Comparison of ENCODE assay signal across 8 mouse cellular contexts in the genomic region with DNA sequence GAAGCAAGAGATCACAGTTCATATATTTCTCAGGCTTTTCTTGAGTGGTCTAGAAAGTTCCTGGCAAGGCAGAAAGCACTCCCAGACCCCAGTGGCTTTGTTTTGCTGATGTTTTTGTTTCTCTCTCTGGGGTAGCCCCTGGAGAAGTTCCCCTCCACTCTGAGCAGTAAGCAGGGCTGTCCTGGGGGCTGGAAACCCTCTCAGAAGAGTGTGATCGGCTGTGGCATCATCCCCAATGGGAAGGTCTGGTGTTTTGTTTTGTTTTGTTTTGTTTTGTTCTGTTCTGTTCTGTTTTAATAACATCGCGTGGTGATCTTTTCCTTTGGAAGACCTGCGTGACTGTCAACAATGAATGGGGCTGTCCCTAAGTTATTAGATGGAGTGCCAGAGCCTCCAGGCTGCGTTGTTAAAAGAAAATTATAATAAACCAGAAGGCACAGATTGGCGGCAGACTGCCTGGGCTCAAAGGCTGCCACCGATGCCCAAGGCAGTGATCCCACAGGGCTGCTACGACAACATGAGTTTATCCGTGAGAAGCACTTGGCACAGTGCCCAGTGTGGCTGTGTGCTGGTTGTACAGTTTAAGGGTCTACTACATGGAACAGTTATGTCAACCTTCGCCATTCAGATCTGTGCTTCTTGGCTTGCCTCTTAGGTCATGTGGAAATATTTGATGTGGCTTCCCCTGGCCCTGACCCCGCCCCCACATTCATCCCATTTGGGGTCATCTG. TPM values are rescaled to one million over a fixed set of nuclear protein-coding genes. Genes with fewer than 3 reads are reported as not detected.
DNase-seq lines count a peak whose midpoint lies in the region; ATAC-seq and TF ChIP-seq lines count a peak whose summit lies in the region.

No protein-coding gene starts in this region.

- TF ChIP-seq EP300 in liver, postnatal 0 days (IDR thresholded peaks at IDR 0.05; ENCODE audit: low read depth), result no peak

- peak; percentile 24 for DNase-seq in liver, postnatal 0 days
- peak; percentile 20 for DNase-seq in brain, adult 2 months (ENCODE audit: low read depth, low spot score)
- DNase-seq in forebrain, postnatal 0 days, result peak; percentile 71
- peak; percentile 44 to 68 for DNase-seq in kidney, postnatal 36 days

- no peaks in the 10 kb centered on the region for H3K9me3 ChIP-seq in liver, postnatal 0 days (ENCODE audit: low read length)
- H3K9me3 ChIP-seq in liver, embryonic 12.5 days (replicated peaks), result no peaks in the 10 kb centered on the region
- no peaks in the 10 kb centered on the region for H3K9me3 ChIP-seq in forebrain, postnatal 0 days (ENCODE audit: low read length)
- H3K9me3 ChIP-seq in intestine, embryonic 15.5 days, result no peaks in the 10 kb centered on the region

- TF ChIP-seq CTCF in liver, postnatal 0 days (IDR thresholded peaks at IDR 0.05; ENCODE audit: low read depth), result no peak
- no peak for TF ChIP-seq CTCF in forebrain, postnatal 0 days (IDR thresholded peaks at IDR 0.05; ENCODE audit: low read depth)

- H3K27me3 ChIP-seq in liver, postnatal 0 days (ENCODE audit: insufficient read depth, low read length), result no peaks in the 10 kb centered on the region
- 0 out of 2 replicates have a peak, but pooled peaks cover 12% of the 10 kb centered on the region for H3K27me3 ChIP-seq in liver, embryonic 12.5 days (replicated peaks)
- no peaks in the 10 kb centered on the region for H3K27me3 ChIP-seq in forebrain, postnatal 0 days (ENCODE audit: insufficient read depth, low read length)
- H3K27me3 ChIP-seq in intestine, embryonic 15.5 days (replicated peaks), result no peaks in the 10 kb centered on the region

- no peak for ATAC-seq in liver, postnatal 0 days
- ATAC-seq in liver, embryonic 12.5 days, result no peak
- ATAC-seq in forebrain, postnatal 0 days, result peak; percentile 82
- ATAC-seq in megakaryocyte-erythroid progenitor cell, adult 5-6 weeks (replicated peaks; ENCODE audit: low FRiP score, low TSS enrichment, poor library complexity, severe bottlenecking), result no peak
- ATAC-seq in inflammation-experienced regulatory T-cells, adult 6 months, result no peak
- ATAC-seq in intestine, embryonic 15.5 days, result no peak

- no peak overlapping the region for H3K9ac ChIP-seq in liver, postnatal 0 days (replicated peaks)
- no peak overlapping the region for H3K9ac ChIP-seq in liver, embryonic 12.5 days
- no peak overlapping the region for H3K9ac ChIP-seq in forebrain, postnatal 0 days
- no peak overlapping the region for H3K9ac ChIP-seq in intestine, embryonic 15.5 days

- peaks cover 2% of the 10 kb centered on the region for H3K4me1 ChIP-seq in liver, postnatal 0 days (ENCODE audit: insufficient read depth)
- peaks cover 13% of the 10 kb centered on the region for H3K4me1 ChIP-seq in liver, embryonic 12.5 days
- no peaks in the 10 kb centered on the region; the same call in 1 of the 2 replicates for H3K4me1 ChIP-seq in forebrain, postnatal 0 days (ENCODE audit: insufficient read depth)
- peaks cover 9% of the 10 kb centered on the region for H3K4me1 ChIP-seq in intestine, embryonic 15.5 days (replicated peaks)

- no peak overlapping the region for H3K27ac ChIP-seq in liver, postnatal 0 days (ENCODE audit: low read depth)
- no peak overlapping the region for H3K27ac ChIP-seq in liver, embryonic 12.5 days
- H3K27ac ChIP-seq in forebrain, postnatal 0 days (ENCODE audit: low read depth, low read length), result no peak overlapping the region
- H3K27ac ChIP-seq in intestine, embryonic 15.5 days, result no peak overlapping the region

- H3K4me2 ChIP-seq in liver, postnatal 0 days (ENCODE audit: low read depth, low read length), result no peak overlapping the region
- no peak overlapping the region for H3K4me2 ChIP-seq in liver, embryonic 12.5 days
- H3K4me2 ChIP-seq in forebrain, postnatal 0 days (ENCODE audit: low read depth), result 0 out of 2 replicates have a peak overlapping the region, but pooled peaks have one; percentile 8
- H3K4me2 ChIP-seq in intestine, embryonic 15.5 days (replicated peaks), result no peak overlapping the region

- WGBS in liver, postnatal 0 days (ENCODE audit: insufficient replicate concordance), result 70% methylated on average over 11 of the region's 11 CpGs
- 71% methylated on average over 11 of the region's 11 CpGs for WGBS in liver, embryonic 12.5 days (ENCODE audit: insufficient replicate concordance)
- WGBS in forebrain, postnatal 0 days, result 16% methylated on average over 11 of the region's 11 CpGs
- WGBS in intestine, embryonic 15.5 days, result 52% methylated on average over 11 of the region's 11 CpGs

- no peak overlapping the region for H3K4me3 ChIP-seq in liver, postnatal 0 days (ENCODE audit: low read depth, low read length)
- no peak overlapping the region for H3K4me3 ChIP-seq in liver, embryonic 12.5 days
- no peak overlapping the region for H3K4me3 ChIP-seq in forebrain, postnatal 0 days (ENCODE audit: low read depth, low read length)
- H3K4me3 ChIP-seq in intestine, embryonic 15.5 days (replicated peaks), result no peak overlapping the region

- no peaks in the 10 kb centered on the region for H3K36me3 ChIP-seq in liver, postnatal 0 days (replicated peaks; ENCODE audit: insufficient read depth, low read length)
- no peaks in the 10 kb centered on the region for H3K36me3 ChIP-seq in liver, embryonic 12.5 days
- no peaks in the 10 kb centered on the region for H3K36me3 ChIP-seq in forebrain, postnatal 0 days (ENCODE audit: insufficient read depth)
- H3K36me3 ChIP-seq in intestine, embryonic 15.5 days, result no peaks in the 10 kb centered on the region

RNA-seq across cellular contexts. Expression of gene Wdr63, which starts 56.5 kb away (rescaled TPM):
- polyA plus RNA-seq in liver, postnatal 0 days (2015; fragmentation: Nextera tagmentation; extraction: Ambion mirVana), result 0.19 and 0.20 TPM in 2 replicates
- 0.19 and 0.30 TPM in 2 replicates for polyA plus RNA-seq in liver, embryonic 12.5 days (2016; fragmentation: Nextera tagmentation; extraction: Ambion mirVana)
- total RNA-seq in forebrain, postnatal 0 days (2014; rRNA removed), result 0.69 and 2.1 TPM in 2 replicates
- 1.2 and 1.7 TPM in 2 replicates for polyA plus RNA-seq in forebrain, postnatal 0 days (2015; fragmentation: Nextera tagmentation; extraction: Ambion mirVana)
- not detected in 2 replicates for total RNA-seq in megakaryocyte-erythroid progenitor cell, adult 5-6 weeks (2014; fragmentation: Nextera tagmentation)
- total RNA-seq in megakaryocyte-erythroid progenitor cell, adult 5-6 weeks (2017), result not detected in 2 replicates
- polyA plus RNA-seq in inflammation-experienced regulatory T-cells, adult 6 months (2017; shearing (Covaris generic)), result under 1 TPM in 1 of 3 experiments, not detected in 2; 0.44 TPM
- polyA plus RNA-seq in intestine, embryonic 15.5 days (2015; fragmentation: Nextera tagmentation; extraction: Ambion mirVana), result 0.38 TPM in 1 of 2 replicates, not detected in the other

Comparison
In these comparisons a context has a peak if more than half of its experiments do, and no peak if none do; other contexts are left out.
1. DNase-seq: peak in every context shown above with its lines; median percentile 71 in forebrain, postnatal 0 days; 56 in kidney, postnatal 36 days; 24 in liver, postnatal 0 days; 20 in brain, adult 2 months.